Mouse (Mus musculus) mature B cell (primary cell): ENCODE results near the gene P2ry12.

Experiments used
- in situ Hi-C: fragments of 300-500 bp; cut with MboI; formaldehyde crosslinking; loops from 2 replicates; pipeline ENCODE4 v1.14.3; 2019

The P2ry12 gene

DNA sequence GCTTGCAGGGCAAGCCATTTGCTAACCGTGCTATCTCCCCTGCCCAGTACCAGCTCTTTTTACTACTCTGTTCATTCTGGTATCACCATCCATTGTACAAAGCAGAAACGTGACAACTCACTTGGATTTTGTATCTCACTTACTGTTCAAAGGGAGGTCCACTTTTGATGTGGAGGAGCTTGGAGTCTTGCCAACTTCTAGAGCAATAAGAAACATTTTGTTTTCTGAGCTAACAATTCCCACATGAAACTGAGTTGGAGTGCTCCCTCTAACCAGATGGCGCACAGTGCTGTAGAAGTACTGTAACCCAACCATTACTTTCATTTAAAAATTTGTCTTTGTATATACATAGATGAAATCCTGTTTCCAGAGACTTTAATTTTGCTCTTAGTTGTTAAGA, 31.8 kb downstream of the P2ry12 start:
- in situ Hi-C loops, result no loop called here

DNA sequence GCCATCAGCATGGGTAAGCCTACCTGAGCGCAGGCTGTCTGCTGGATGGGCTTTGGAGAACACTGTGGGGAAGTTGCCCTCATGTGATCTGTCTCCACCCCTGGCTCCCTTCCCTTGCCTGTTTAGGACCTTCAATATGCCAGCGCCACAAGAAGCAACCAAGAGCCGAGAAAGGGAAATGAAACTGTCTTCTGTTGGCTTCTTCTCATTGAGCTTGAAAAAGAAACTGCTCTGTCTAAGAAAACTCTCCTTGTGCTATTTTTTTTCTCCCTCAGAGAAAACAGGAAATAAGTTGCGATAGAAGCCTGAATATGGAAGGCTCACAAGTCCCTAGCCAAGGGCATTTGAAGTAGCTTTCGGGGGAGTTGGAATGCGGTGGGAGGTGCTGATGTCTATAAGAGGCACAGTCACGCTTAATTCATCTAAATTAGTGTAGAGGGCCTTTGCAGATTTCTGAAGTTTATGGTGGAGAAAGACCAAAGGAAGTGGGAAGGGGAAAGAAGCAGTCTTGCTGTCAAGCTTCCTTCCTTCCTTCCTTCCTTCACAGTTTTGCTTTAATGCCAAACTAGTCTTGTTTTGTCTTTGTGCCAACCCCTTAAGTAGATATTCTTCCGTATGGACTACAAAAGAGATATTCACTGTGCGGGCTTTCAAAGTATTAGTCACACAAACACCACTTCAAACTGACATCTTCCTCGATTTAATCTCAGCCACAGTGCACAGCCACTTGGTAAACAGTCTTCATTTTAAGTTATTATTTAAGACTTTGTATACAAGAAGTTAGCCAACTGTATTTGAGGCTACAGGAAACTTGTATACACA, 33.7 kb downstream of the P2ry12 start:
- in situ Hi-C loops, result no loop called here

DNA sequence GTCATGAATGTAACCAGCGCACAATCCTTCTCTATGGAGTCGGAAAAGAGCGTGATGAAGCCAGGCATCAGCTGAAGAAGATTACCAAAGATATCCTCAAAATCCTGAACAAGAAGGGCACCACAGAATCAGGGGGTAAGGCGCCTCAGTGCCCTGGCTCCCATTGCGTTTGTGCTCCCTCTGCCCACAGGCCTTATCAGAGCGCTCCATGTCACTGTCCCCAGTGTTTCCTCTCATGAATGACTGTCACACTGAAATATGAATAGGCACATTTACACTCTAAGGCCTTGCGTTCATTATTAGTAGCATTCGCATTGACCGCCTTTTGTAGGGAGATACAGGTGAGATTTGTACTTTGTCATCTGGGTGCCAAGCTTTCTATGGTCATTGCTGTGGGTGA, 35.0 kb downstream of the P2ry12 start:
- in situ Hi-C loops, result no loop called here

DNA sequence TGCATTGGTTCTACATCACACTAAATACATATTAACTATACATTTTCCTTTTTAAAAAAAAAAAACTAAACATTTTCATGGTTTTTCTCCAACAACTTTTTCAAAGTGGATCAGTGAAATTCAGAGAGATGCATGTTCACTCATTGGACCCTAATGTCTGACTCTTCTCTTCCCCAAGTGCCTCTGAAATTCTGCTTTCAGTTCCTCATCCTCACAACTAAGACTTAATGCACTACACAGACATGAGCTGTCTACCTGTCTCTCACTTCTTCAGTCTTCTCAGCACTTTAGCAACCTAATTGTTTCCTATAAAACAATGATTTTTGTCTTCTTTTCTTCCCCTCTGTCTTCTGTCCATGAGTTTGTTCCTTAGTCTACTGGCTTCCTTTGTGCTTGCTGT, 37.3 kb downstream of the P2ry12 start:
- in situ Hi-C loops, result no loop called here

DNA sequence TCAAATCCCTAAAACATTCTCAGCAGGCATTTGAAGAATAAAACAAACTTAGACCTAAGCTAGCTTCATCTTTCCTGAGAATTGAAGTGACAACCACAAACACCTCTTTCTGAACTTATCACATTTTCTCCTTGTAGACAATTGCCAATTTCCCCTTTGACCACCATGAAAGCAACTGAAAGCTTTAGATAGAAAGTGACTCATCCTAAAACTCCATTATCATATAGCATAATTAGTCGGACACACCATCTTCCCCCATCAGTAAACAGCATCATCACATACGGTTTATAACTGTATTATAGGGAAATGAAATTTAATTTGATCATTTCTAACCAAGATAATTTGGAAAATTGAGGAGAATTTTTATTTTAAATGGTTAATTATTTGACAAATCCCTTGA, 40.4 kb downstream of the P2ry12 start:
- in situ Hi-C loops, result no loop called here

DNA sequence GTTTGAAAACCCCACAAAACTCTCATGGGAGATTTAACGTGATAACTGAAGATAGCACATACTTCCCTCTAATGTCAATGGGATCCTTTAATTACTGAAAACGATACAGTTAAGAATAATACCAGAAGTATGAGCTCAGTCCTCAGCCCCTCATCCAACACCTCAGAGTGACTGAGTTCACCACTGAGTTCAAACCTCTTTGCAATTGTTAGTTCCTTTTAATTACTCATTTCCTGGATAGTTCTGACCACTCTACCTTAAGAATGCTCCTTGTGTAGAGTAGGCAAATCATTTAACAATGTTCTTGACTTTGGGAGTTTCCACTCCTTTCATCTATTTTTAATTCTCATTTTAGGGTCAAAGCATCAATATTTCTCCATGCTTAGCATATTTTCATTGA, 43.3 kb downstream of the P2ry12 start:
- in situ Hi-C loops, result no loop called here

DNA sequence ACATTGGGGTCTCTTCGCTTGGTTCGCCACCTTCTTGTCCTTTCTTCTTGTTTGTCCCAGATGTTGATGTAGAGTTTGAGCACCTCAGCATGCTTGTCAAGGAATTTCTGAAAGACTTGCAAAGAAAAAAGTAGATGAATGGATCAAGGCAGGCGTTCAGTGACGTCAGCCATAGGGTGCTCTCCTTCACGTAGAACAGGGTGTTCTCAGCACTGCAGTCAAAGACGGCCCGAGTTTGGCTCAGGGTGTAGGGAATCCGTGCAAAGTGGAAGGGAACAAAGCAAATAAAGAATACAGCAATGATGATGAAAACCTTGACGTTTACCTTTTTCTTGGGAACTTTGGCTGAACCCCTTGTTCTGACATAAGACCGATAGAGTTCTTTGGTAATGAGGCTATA, 45.5 kb downstream of the P2ry12 start:
- in situ Hi-C loops, result no loop called here

DNA sequence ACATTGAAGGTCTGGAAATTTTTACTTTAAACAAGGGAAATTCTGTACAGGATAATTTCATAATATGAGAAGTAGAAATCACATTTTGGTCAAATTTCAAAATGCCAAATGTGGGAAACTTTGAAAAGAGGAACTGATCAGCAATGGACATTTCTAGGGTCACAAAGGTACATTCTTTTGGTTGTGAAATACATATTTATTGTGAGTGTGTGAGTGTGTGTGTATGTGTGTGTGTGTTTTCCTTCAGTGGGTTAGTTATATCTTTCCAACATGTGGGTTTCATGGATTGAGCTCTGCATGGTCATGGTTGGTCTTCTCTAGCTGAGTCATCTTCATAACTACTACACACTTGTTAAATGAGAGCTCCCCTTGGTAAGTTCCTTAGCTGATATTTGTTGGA, 50.3 kb downstream of the P2ry12 start:
- in situ Hi-C loops, result no loop called here

DNA sequence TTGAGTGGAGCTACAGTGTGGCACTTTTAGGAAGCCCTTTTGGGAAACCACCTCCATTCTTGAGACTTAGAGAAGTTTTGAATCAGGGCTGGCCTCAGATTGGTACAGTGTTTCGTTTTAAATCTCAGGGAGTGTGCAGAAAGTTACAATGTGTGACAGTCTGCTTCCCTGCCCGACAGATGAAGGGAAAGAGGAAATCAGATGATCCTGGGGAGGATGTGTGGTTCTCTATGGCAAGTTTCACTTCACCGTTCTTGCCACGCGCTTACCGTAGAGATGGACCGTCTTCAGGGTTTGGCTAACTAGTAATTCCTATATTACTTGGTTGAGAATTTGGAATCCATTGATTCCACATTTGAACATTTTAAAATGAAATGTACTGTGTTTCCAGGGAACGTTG, 50.9 kb downstream of the P2ry12 start:
- in situ Hi-C loops, result no loop called here

DNA sequence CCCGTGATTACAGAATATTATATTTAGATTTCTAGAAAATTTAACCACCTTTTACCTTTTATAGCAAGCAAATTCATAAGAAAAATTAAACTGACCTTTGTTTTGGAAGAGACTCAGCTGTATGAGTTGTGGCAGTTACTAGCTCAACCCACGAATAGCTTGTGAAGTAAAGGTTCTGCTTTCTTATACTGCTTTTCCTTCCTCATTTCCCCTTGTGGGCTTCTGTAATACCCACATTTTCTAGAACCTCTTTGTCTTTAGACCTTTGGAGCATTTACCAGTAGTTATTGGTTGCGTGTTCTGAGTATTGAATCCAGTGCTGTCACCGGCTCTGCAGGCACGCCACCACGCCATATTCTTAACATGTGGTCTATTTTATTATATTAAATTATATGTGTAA, 51.9 kb downstream of the P2ry12 start, which contains the start of gene P2ry13:
TSS of gene P2ry13 (minus strand) at position 156 of the 400 bp plus-strand sequence.
- in situ Hi-C loops, result no loop called here

DNA sequence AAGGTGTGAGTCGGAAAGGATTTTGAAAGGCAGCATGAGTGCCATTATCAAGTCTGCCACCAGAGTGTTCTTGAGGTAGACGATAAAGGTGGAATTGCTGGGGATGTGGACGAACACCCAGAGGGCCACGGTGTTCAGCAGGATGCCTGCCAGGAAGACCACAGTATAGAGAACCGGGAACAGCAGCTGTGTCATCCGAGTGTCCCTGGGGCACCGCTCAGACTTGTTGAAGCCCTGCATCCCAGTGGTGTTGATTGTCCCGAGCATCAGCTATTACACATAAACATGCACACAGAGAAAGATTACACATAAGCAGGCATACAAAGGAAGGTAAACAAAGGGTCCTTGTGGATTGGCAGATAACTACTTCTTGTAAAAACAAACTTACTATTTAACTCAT, 52.6 kb downstream of the P2ry12 start:
- in situ Hi-C loops, result no loop called here

DNA sequence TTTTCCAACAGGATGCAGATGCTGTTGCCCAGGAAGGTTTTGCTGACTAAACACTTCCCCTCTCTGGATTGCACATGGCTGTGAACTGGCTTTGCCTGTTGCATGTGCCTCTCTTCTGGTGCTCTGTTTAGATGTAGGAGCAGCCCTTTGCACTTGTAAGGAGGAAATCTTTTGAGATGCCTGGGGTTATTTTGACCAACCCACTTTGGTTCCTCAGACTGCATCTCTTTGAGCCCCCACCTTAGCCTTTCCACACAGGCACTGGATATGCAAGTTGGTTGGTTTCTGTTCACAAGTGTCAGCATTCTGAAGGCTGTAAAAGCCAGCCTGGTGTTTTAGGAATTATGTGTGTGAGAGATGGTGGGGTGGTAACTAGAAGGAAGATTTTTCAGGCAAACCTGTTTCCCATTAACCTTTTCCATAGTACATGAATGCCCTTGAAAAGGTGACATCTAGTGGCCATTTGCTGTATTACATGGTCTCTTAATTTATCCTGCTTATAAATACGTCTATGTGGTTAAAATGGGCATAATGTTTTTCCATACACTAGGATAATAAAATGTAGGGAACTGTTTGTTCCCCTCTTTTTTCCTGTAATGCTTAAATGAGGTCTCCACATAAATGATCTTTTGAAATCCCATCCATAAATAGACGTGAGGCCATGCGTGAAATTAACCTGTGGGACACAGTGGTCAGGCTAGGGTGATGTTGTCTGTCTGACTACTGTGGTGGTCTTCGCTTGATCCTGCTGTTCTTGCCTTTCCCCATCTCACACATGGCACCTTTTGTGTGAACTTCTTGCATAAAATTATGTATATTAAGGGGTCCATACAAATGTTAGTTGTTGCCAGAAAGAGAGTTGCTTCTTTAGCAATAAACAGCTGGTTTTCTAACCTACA, 53.8 kb downstream of the P2ry12 start:
- in situ Hi-C loops, result no loop called here

DNA sequence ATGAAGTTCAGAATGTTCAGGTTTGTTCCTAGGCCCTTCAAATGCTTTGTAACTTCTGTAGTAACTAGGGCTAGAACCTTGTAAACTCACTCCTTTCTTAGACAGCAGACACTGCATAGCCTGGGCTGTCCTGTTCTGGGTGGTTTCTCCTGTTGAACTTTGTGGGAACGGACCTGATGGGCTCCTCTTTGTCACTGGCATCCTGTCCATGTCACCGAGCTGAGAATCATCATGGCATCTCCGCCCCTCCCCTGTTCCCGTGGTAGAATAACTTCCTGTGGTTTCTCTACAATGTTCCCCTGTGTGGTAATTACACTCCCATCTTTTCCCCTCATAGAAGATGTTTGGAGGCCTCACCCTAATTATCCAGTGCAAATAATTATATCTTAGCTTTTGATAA, 56.7 kb downstream of the P2ry12 start:
- in situ Hi-C loops, result no loop called here

DNA sequence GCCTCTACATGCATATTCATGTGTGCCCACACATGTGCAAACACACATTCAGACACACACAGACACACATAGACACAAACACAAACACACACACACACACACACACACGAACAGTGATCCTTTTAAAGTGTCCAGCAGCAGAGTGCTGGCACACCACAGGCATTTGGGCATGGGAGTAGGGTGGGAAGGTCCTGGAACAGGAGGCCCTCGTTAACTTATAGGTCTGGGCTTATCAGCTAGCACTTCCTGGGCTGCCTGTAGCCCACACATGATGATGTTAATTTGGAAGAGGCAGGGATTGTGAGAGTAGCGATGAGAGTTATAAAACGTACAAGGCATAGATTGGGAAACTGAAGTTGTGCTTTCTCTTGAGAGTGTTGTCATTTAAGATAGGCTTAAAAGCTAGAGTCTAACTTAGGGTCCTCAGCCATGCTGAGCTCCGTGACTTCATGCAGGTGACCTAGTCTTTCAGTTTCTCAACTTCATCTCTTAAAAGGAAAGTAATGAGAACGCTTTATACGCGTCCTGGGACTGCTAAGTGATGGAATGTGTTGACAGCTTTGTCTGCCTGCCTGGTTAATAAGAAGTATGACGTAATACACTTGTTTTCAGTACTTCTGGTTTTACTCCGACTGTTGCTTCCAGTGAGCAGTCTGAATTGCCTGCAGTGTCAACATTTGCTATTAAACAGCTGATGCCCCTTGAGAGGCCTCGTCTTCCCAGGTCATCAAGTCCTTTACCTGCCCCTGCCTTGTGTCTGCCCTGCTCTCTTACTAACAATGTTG, 57.8 kb downstream of the P2ry12 start:
- in situ Hi-C loops, result no loop called here

DNA sequence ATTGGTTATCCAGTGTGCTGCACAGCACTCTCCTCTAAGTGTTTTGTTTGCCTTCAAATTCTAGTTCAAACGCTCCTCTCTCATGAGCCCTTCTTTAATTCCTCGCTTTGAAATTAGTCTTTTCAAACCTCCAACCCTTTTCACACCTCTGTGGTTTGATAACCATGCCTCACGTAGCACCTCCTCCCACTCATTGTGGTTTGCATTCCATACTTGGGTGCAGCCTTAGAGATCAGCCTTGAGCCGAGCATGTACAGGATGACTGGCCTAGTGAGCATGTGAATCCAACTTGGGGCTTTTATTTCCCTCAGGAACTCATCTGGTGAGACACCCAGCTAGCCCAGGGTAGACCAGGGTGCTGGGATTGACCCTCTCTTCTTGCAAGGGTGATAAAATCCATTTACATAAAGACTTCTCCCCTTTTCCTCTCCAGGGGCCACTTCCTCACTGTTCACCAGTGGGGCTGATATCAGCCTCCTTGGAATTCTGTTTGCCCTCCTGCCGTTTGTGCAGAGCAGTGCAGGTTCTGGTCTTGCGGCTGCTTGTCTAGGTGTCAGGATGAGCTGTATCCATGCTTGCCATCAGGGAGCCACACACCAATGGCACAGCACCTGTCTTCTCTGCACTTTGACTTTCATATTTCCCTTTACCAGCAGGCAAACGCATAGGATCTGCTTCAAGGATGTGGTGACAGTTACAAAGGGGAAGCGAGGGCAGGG, 58.7 kb downstream of the P2ry12 start:
- in situ Hi-C loops, result no loop called here

DNA sequence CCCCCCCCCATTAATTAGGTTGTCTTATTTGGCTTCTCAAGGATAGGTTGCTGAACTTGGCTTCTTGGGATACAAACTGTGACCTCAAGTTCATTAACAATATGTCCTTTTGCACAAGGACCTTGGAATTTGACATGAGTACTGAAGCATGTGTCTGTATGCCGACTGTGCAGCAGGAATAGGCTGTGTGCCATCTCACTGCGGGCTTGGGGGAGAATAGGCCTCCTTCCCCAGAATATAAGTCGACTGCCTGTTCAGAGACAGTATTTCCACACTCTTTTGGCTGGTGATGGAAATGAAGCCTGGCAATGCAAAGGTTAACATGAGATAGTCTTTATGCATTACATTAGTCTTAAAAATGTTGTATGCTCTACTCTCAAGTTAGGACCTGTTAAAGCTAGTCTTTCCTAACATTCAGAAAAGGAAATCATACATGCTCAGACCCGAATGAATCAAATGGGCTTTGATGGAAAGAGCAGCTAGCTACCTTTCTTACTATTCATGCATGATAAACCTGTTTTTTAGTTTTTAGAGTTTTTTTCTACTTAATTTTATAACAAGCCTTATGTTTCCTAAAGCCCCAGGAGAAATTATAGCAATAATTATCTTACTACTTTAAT, 65.2 kb downstream of the P2ry12 start:
- in situ Hi-C loops, result loop anchor here (25.0 kb wide), 1 partner anchor 540 kb away; the partner anchor contains the start of gene Gm5538

DNA sequence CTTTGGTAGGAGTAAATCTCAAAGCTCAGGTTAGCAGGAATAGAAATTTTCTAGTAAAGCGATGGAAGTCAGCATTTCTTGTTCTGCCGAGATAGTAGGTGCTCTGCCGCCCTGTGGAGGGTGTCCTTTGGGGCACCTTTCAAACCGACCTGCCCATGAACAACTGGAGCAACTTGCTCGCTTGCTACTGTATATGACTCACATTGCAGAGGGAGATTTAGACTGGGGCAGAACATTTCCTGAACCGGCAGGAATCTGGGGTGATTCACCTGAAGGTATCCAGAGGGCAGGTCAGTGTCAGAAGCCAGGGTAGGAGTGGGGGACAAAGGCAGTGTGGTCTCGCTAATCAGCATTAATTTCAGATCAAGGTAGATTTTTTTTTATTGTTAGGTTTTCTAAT, 67.7 kb downstream of the P2ry12 start, which contains the start of gene Gpr87:
TSS of gene Gpr87 (minus strand) at position 167 of the 400 bp plus-strand sequence.
- in situ Hi-C loops, result loop anchor here (25.0 kb wide), 1 partner anchor 542 kb away; the partner anchor contains the start of gene Gm5538

DNA sequence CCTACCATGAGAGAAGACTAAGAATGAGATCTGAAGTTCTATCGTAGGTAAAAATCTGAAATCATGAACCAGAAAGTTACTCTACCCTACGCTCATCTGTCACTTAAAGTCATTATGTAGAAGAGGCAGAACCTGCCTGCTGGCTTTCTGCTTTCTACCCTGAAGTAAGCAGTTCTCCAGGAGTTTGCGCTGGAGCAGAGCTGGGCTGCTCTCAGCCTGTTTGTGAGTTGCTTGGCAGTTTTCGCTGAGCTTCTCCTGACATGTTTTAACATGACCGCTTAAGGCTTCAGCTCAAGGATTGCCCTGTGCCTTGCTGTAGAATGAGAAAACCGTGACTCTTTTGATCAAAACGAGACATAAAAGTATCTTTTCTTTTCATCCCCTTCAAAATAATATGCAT, 68.6 kb downstream of the P2ry12 start:
- in situ Hi-C loops, result loop anchor here (25.0 kb wide), 1 partner anchor 543 kb away; the partner anchor contains the start of gene Gm5538

DNA sequence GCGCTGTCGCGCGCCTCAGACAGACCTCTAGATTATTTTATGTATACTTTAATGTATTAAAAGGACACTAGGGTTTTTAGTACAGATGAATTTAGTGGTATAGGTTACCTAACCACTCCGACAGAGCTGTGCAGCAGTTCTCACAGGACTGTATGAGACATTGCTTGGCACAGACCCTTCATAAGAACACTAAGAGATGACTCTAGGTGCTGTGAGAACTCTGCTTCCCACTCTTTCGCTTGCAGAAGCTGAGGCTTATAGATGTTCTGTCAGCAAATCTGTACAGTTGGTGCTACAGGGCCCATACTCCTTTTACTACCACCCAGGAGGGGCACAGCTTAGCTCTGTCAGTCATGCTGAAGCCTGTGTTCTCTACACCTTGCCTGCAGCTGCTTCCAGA, 71.0 kb downstream of the P2ry12 start:
- in situ Hi-C loops, result loop anchor here (25.0 kb wide), 1 partner anchor 546 kb away; the partner anchor contains the start of gene Gm5538

DNA sequence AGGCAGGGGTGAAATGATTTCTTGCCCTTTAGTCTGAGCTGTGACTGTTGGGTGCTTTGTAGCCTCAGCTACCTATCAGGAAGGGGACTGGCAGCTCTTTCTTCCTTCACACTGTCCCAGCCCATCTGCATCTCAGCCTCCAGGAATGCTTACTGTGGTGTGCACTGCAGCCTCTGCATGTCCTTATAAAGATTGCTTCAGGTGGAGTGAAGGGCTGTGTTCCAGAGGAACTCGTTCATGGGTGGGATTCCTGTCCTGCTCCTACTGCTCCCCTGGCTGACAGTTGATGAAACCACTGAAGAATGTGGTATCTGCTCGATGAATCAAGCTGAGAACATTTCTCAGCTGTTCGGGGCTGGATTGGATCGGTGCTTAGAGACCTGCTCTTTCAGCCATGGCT, 75.3 kb downstream of the P2ry12 start:
- in situ Hi-C loops, result loop anchor here (25.0 kb wide), 1 partner anchor 550 kb away; the partner anchor contains the start of gene Gm5538
